Mouse (Mus musculus): ENCODE data around the gene Camk1d. TPM values are rescaled to one million over a fixed set of nuclear protein-coding genes. Genes with fewer than 3 reads are reported as not detected.

Camk1d gene
- polyA plus RNA-seq, 1 experiment from 2014 or later = 1.0 TPM

- Histone ChIP-seq H3K27me3 (replicated peaks; ENCODE audit: control insufficient read depth, insufficient read depth, low read length) (no peaks in the 10 kb centered on the region), H3K9me3 (ENCODE audit: control insufficient read depth, low read length) (no peaks in the 10 kb centered on the region), H3K27ac (ENCODE audit: low read depth, low read length) (no peak overlapping the region), H3K9ac (ENCODE audit: low read depth, low read length) (no peak overlapping the region), H3K4me2 (no peak overlapping the region), H3K36me3 (ENCODE audit: control insufficient read depth, insufficient read depth, low read length) (no peaks in the 10 kb centered on the region), H3K4me1 (replicated peaks; ENCODE audit: control insufficient read depth, insufficient read depth, low read length) (peaks cover 10% of the 10 kb centered on the region; the same call in 1 of the 2 replicates), H3K4me3 (ENCODE audit: low read depth, low read length) (no peak overlapping the region)
- no peak for ATAC-seq (replicated peaks; ENCODE audit: low FRiP score)
- 28% methylated on average over 12 of the region's 12 CpGs for WGBS
- DNase-seq (ENCODE audit: low spot score) = no peak
Observed at GRCm38 (mm10) chr2:5596882-5597281, 117.4 kb downstream of the Camk1d start.

DNA sequence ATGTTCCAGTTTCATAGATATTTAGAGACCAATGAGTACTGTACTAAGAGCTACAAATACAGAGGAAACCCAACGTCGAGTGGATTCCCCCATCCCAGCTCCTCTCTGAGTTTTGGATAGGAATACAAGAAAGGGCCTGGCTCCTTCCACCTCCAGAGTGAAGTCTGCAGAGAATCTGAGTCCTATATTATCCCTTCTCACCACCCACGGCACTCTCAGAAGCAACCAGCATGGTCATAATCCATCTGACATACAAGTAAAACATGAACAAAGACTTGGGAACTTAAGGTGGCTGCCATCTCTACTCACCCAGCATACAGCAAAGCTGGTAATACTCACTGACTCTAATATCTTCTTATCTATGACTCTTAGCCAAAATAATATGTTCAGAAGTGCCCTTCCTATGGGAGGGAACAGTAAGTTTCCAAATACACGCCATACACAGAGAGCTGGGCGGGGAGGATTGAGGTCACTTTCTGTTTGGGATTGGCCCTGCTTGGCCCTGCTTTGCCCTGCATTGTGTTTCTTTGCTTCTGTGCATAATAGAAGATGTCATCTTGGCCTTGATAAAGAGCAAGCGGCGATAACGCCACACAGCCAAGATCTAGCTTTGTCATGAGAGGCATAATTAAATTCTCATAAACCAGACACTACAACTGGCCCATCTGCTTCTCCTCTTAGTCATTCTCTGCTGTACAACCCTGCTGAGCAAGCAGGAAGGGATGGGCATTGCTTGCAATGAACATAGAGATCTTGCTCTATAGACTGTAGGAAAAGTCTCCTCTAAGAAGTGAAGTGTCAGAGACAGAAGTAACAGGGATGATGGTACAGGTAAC is 118.7 kb downstream of the Camk1d start:
- H3K36me3 ChIP-seq (ENCODE audit: control insufficient read depth, insufficient read depth, low read length) = no peaks in the 10 kb centered on the region
- no peak for DNase-seq (ENCODE audit: low spot score)
- H3K4me3 ChIP-seq (ENCODE audit: low read depth, low read length) = no peak overlapping the region
- ATAC-seq (replicated peaks; ENCODE audit: low FRiP score) = no peak
- peaks cover 5% of the 10 kb centered on the region; the same call in 1 of the 2 replicates for H3K4me1 ChIP-seq (replicated peaks; ENCODE audit: control insufficient read depth, insufficient read depth, low read length)
- H3K9me3 ChIP-seq (ENCODE audit: control insufficient read depth, low read length) = no peaks in the 10 kb centered on the region
- no peaks in the 10 kb centered on the region for H3K27me3 ChIP-seq (replicated peaks; ENCODE audit: control insufficient read depth, insufficient read depth, low read length)
- no peak overlapping the region for H3K4me2 ChIP-seq
- WGBS = 86% methylated on average over 8 of the region's 8 CpGs
- H3K27ac ChIP-seq (ENCODE audit: low read depth, low read length) = no peak overlapping the region
- H3K9ac ChIP-seq (ENCODE audit: low read depth, low read length) = no peak overlapping the region

DNA sequence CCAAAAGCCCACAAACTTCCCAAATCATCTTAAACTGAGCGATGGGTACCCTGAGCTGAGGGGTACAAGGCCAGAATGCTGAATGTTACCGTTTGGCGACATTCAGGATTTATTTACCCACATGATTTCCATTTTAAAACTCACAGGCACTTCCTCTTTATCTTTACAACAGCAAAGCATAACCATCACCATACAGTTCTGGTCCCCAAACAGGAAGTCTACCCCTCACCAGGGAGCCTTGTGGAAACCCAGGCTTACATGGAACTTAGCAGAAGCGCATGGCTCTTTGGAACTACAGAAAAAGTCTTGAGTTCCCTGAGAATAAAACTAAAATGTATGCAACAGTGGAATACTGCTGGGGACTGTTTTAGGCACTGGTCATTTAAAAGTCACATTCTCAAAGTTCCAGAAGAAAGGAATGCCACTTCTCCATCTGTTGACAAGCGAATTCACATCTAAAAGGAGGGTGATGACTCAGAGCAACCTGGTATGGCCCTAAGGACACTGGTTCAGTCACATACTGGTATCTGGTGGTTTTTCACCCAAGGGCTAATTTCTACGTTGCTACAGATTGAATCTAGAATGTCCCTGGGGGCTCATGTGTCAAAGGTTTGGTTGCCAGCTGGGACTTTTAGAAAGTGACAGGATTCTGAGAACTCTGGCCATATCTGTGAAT is 121.7 kb downstream of the Camk1d start:
- no peaks in the 10 kb centered on the region for H3K4me1 ChIP-seq (replicated peaks; ENCODE audit: control insufficient read depth, insufficient read depth, low read length)
- no peak overlapping the region for H3K9ac ChIP-seq (ENCODE audit: low read depth, low read length)
- H3K9me3 ChIP-seq (ENCODE audit: control insufficient read depth, low read length) = no peaks in the 10 kb centered on the region
- ATAC-seq (replicated peaks; ENCODE audit: low FRiP score) = no peak
- H3K27ac ChIP-seq (ENCODE audit: low read depth, low read length) = no peak overlapping the region
- no peak for DNase-seq (ENCODE audit: low spot score)
- H3K36me3 ChIP-seq (ENCODE audit: control insufficient read depth, insufficient read depth, low read length) = no peaks in the 10 kb centered on the region
- no peaks in the 10 kb centered on the region for H3K27me3 ChIP-seq (replicated peaks; ENCODE audit: control insufficient read depth, insufficient read depth, low read length)
- H3K4me2 ChIP-seq = no peak overlapping the region
- H3K4me3 ChIP-seq (ENCODE audit: low read depth, low read length) = no peak overlapping the region
- 71% methylated on average over 6 of the region's 6 CpGs for WGBS

- no peak overlapping the region for H3K9ac ChIP-seq (ENCODE audit: low read depth, low read length)
- no peak overlapping the region for H3K4me2 ChIP-seq
- H3K4me1 ChIP-seq (replicated peaks; ENCODE audit: control insufficient read depth, insufficient read depth, low read length) = no peaks in the 10 kb centered on the region
- no peak for ATAC-seq (replicated peaks; ENCODE audit: low FRiP score)
- WGBS = 62% methylated on average over 5 of the region's 5 CpGs
- no peak for DNase-seq (ENCODE audit: low spot score)
- H3K27ac ChIP-seq (ENCODE audit: low read depth, low read length) = no peak overlapping the region
- no peaks in the 10 kb centered on the region for H3K36me3 ChIP-seq (ENCODE audit: control insufficient read depth, insufficient read depth, low read length)
- no peak overlapping the region for H3K4me3 ChIP-seq (ENCODE audit: low read depth, low read length)
- H3K9me3 ChIP-seq (ENCODE audit: control insufficient read depth, low read length) = no peaks in the 10 kb centered on the region
- H3K27me3 ChIP-seq (replicated peaks; ENCODE audit: control insufficient read depth, insufficient read depth, low read length) = no peaks in the 10 kb centered on the region
Observed at GRCm38 (mm10) chr2:5590074-5590473, 124.2 kb downstream of the Camk1d start.

- 80% methylated on average over 5 of the region's 5 CpGs for WGBS
- H3K27me3 ChIP-seq (replicated peaks; ENCODE audit: control insufficient read depth, insufficient read depth, low read length) = no peaks in the 10 kb centered on the region
- H3K4me3 ChIP-seq (ENCODE audit: low read depth, low read length) = no peak overlapping the region
- H3K36me3 ChIP-seq (ENCODE audit: control insufficient read depth, insufficient read depth, low read length) = no peaks in the 10 kb centered on the region
- no peak overlapping the region for H3K27ac ChIP-seq (ENCODE audit: low read depth, low read length)
- H3K9me3 ChIP-seq (ENCODE audit: control insufficient read depth, low read length) = no peaks in the 10 kb centered on the region
- DNase-seq (ENCODE audit: low spot score) (no peak), ATAC-seq (replicated peaks; ENCODE audit: low FRiP score) (no peak)
- H3K4me1 ChIP-seq (replicated peaks; ENCODE audit: control insufficient read depth, insufficient read depth, low read length) = no peaks in the 10 kb centered on the region
- H3K9ac ChIP-seq (ENCODE audit: low read depth, low read length) = no peak overlapping the region
- H3K4me2 ChIP-seq = no peak overlapping the region
Observed at GRCm38 (mm10) chr2:5589163-5589562, 125.2 kb downstream of the Camk1d start.

GRCm38 (mm10) chr2:5588329-5588982 is 125.9 kb downstream of the Camk1d start:
- no peaks in the 10 kb centered on the region for H3K4me1 ChIP-seq (replicated peaks; ENCODE audit: control insufficient read depth, insufficient read depth, low read length)
- no peak overlapping the region for H3K27ac ChIP-seq (ENCODE audit: low read depth, low read length)
- DNase-seq (ENCODE audit: low spot score) = no peak
- H3K27me3 ChIP-seq (replicated peaks; ENCODE audit: control insufficient read depth, insufficient read depth, low read length) = no peaks in the 10 kb centered on the region
- no peak overlapping the region for H3K4me2 ChIP-seq
- H3K9ac ChIP-seq (ENCODE audit: low read depth, low read length) = no peak overlapping the region
- no peaks in the 10 kb centered on the region for H3K9me3 ChIP-seq (ENCODE audit: control insufficient read depth, low read length)
- no peak overlapping the region for H3K4me3 ChIP-seq (ENCODE audit: low read depth, low read length)
- ATAC-seq (replicated peaks; ENCODE audit: low FRiP score) = no peak
- no peaks in the 10 kb centered on the region for H3K36me3 ChIP-seq (ENCODE audit: control insufficient read depth, insufficient read depth, low read length)
- 86% methylated on average over 8 of the region's 8 CpGs for WGBS

DNA sequence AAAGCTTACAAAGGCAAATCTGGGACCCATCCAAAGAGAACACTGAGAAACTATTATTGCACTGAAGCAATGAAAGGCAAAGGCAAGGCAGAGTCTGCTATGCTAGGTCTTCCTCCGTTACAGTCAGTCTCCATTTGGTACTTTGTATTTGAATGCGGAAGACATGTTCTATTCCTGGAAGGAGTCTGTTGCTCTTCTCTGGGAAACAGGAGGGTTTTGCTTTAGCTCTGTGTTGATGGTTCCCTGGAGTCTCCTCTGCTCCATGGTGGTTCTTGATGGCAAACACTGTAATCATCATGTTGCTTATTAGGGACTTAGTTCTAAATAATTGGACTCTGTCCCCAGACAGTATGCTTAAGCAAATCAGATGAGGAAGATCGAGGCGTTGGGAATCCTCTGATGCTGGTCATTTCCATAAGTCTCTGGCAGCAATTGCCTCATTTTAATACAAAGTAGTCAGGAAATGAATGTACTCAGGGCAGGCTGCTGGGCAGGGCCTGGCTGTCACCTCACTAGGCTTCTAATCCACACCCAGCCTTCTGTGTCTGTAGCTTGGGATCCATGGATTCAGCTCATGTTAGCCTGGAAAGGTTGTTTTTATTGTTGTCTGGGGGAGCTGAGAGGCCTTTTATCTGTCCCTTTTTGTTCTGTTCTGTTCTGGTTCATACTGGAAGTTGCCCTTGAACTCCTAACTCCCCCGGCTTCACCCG is 129.8 kb downstream of the Camk1d start:
- H3K4me1 ChIP-seq (replicated peaks; ENCODE audit: control insufficient read depth, insufficient read depth, low read length) = no peaks in the 10 kb centered on the region
- no peaks in the 10 kb centered on the region for H3K27me3 ChIP-seq (replicated peaks; ENCODE audit: control insufficient read depth, insufficient read depth, low read length)
- ATAC-seq (replicated peaks; ENCODE audit: low FRiP score) (no peak), DNase-seq (ENCODE audit: low spot score) (no peak)
- no peaks in the 10 kb centered on the region for H3K9me3 ChIP-seq (ENCODE audit: control insufficient read depth, low read length)
- no peak overlapping the region for H3K4me3 ChIP-seq (ENCODE audit: low read depth, low read length)
- H3K4me2 ChIP-seq = no peak overlapping the region
- H3K27ac ChIP-seq (ENCODE audit: low read depth, low read length) = no peak overlapping the region
- no peaks in the 10 kb centered on the region for H3K36me3 ChIP-seq (ENCODE audit: control insufficient read depth, insufficient read depth, low read length)
- 80% methylated on average over 6 of the region's 6 CpGs for WGBS
- no peak overlapping the region for H3K9ac ChIP-seq (ENCODE audit: low read depth, low read length)

DNA sequence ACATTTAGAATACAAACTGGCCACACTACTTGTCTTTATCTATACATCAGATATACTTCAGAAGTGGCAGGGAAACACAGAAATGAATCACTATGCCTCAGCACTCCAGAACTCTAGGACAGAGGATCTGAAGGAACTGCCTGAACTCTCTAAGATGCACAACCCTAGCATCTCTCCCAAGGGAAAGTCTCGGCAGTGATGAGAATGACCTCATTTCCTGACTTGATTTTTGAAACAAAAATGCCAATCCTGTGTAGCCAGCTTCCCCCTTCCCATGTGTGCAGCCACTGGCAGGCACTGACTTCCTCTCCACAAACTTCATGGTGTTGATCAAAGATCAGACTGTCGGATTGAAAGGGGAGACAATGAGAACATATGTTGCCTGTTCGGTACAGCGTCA is 134.9 kb downstream of the Camk1d start:
- DNase-seq (ENCODE audit: low spot score) (no peak), ATAC-seq (replicated peaks; ENCODE audit: low FRiP score) (no peak)
- H3K36me3 ChIP-seq (ENCODE audit: control insufficient read depth, insufficient read depth, low read length) = no peaks in the 10 kb centered on the region
- no peaks in the 10 kb centered on the region for H3K27me3 ChIP-seq (replicated peaks; ENCODE audit: control insufficient read depth, insufficient read depth, low read length)
- no peak overlapping the region for H3K27ac ChIP-seq (ENCODE audit: low read depth, low read length)
- H3K4me3 ChIP-seq (ENCODE audit: low read depth, low read length) = no peak overlapping the region
- H3K4me1 ChIP-seq (replicated peaks; ENCODE audit: control insufficient read depth, insufficient read depth, low read length) = no peaks in the 10 kb centered on the region
- WGBS = 63% methylated on average over 4 of the region's 4 CpGs
- H3K9ac ChIP-seq (ENCODE audit: low read depth, low read length) = no peak overlapping the region
- H3K4me2 ChIP-seq = no peak overlapping the region
- no peaks in the 10 kb centered on the region for H3K9me3 ChIP-seq (ENCODE audit: control insufficient read depth, low read length)

Data from liver, embryonic 11.5 days (tissue).